Mouse (Mus musculus) lung, postnatal 0 days (tissue): ENCODE results near the gene Znrf3. TPM values are rescaled to one million over a fixed set of nuclear protein-coding genes. Genes with fewer than 3 reads are reported as not detected.
A peak's percentile ranks its signal among the peaks of the same experiment; 100 is the strongest.

Source experiments
- ATAC-seq: fragments of 200-750 bp; cut with Nextera tagmentation; 2 replicates; pipeline ENCODE4 v1.8.0; 2017; ENCODE audit warnings: moderate library complexity
- DNase-seq: peaks from one replicate; pipeline ENCODE4 v3.0.0-alpha.2; 2016; ENCODE audit warnings: low spot score
- H3K27ac ChIP-seq: fragments of 300-500 bp; sonication (generic); 2 replicates; pipeline ENCODE4 v1.5.1; 2014; ENCODE audit warnings: antibody characterized with exemption, mild to moderate bottlenecking, low read length, mixed read lengths
- H3K27me3 ChIP-seq: fragments of 300-500 bp; sonication (generic); replicated peaks from 2 replicates; pipeline ENCODE4 v1.6.1; 2014; ENCODE audit warnings: low read length, mixed read lengths; ENCODE audit not compliant: insufficient read depth
- H3K36me3 ChIP-seq: fragments of 300-500 bp; sonication (generic); 2 replicates; pipeline ENCODE4 v1.6.1; 2014; ENCODE audit warnings: low read length, mixed read lengths; ENCODE audit not compliant: insufficient read depth
- H3K4me1 ChIP-seq: fragments of 300-500 bp; sonication (generic); 2 replicates; pipeline ENCODE4 v1.6.1; 2014; ENCODE audit warnings: antibody characterized with exemption, low read depth, low read length, mixed read lengths; ENCODE audit not compliant: insufficient read depth
- H3K4me2 ChIP-seq: fragments of 300-500 bp; sonication (generic); replicated peaks from 2 replicates; pipeline ENCODE4 v1.6.1; 2014; ENCODE audit warnings: low read depth, mild to moderate bottlenecking, low read length, moderate library complexity, mixed read lengths
- H3K4me3 ChIP-seq: fragments of 300-500 bp; sonication (generic); 2 replicates; pipeline ENCODE4 v1.5.1; 2014; ENCODE audit warnings: low read depth, low read length
- H3K9ac ChIP-seq: fragments of 300-500 bp; sonication (generic); replicated peaks from 2 replicates; pipeline ENCODE4 v1.6.1; 2014; ENCODE audit warnings: low read depth, mild to moderate bottlenecking
- H3K9me3 ChIP-seq: fragments of 300-500 bp; sonication (generic); 2 replicates; pipeline ENCODE4 v1.6.1; 2016; ENCODE audit warnings: low read length, mixed read lengths
- CTCF ChIP-seq: IDR thresholded peaks from 2 replicates; pipeline ENCODE4 v1.5.1; 2016; ENCODE audit warnings: antibody characterized with exemption, mild to moderate bottlenecking
- EP300 ChIP-seq: IDR thresholded peaks from 2 replicates; pipeline ENCODE4 v1.6.1; 2016; ENCODE audit warnings: antibody characterized with exemption, mild to moderate bottlenecking, control low read depth
- WGBS: fragments of 180-500 bp; shearing (Covaris S2); extraction: QIAGEN DNeasy Blood & Tissue Kit; methylation state at CpG from one replicate; pipeline ENCODE4 v1.1.7; 2014; 5-methylcytosine and 5-hydroxymethylcytosine counted together
- polyA plus RNA-seq: library from polyadenylated mRNA; unstranded; fragments of >200 nt; fragmentation: Nextera tagmentation; extraction: Ambion mirVana; gene quantifications from 2 replicates; pipeline ENCODE4 v1.2.1, GENCODE M21; 2015

Gene Znrf3
- polyA plus RNA-seq, 1 experiment from 2014 or later: 16.3 TPM

DNA sequence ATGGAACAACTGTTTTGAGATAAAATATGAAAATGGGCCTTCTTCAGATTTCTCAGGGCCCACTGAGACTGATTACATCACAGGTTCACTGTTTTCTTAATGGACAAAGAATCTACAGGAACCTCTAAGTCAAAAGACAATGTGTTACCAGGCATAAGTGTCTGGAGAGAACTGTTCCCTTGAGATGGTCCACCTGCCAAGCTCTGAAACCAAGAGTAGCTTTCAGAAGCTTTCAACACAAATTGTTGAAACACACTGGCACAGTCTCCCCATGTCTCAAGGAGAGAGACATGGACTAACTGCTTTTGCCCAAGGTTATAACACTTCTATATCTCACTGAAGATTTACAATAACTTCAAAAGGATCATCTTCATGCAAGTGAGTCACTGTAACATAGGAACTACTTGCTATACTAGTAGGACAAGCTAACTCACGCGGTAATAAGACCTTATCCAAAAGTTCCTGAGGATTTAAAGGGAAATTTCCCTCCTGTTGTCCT is 89.3 kb downstream of the Znrf3 start:
- ATAC-seq: peak; percentile 50
- DNase-seq: peak; percentile 77
- Histone ChIP-seq H3K4me1 (no peaks in the 10 kb centered on the region), H3K27ac (no peak overlapping the region), H3K36me3 (no peaks in the 10 kb centered on the region), H3K4me2 (no peak overlapping the region), H3K9ac (no peak overlapping the region), H3K27me3 (no peaks in the 10 kb centered on the region), H3K9me3 (no peaks in the 10 kb centered on the region), H3K4me3 (no peak overlapping the region)
- TF ChIP-seq CTCF (no peak), EP300 (peak; percentile 50)
- 91% methylated on average over 2 of the region's 2 CpGs for WGBS

- no peaks in the 10 kb centered on the region for H3K27me3 ChIP-seq
- H3K36me3 ChIP-seq: no peaks in the 10 kb centered on the region
- no peak overlapping the region for H3K4me3 ChIP-seq
- TF ChIP-seq EP300 (no peak), CTCF (no peak)
- H3K4me1 ChIP-seq: no peaks in the 10 kb centered on the region
- no peaks in the 10 kb centered on the region for H3K9me3 ChIP-seq
- ATAC-seq (peak; percentile 86), DNase-seq (peak; percentile 87)
- H3K4me2 ChIP-seq: no peak overlapping the region
- H3K27ac ChIP-seq: no peak overlapping the region
- no peak overlapping the region for H3K9ac ChIP-seq
- 54% methylated on average over 1 of the region's 1 CpGs for WGBS
Observed at GRCm38 (mm10) chr11:5354753-5355152, 89.9 kb downstream of the Znrf3 start.

- Histone ChIP-seq H3K36me3 (no peaks in the 10 kb centered on the region), H3K4me1 (no peaks in the 10 kb centered on the region; the same call in 1 of the 2 replicates), H3K27me3 (no peaks in the 10 kb centered on the region), H3K4me2 (no peak overlapping the region), H3K4me3 (no peak overlapping the region), H3K9me3 (no peaks in the 10 kb centered on the region), H3K9ac (no peak overlapping the region), H3K27ac (no peak overlapping the region)
- ATAC-seq (peak; percentile 68), DNase-seq (peak; percentile 87)
- TF ChIP-seq CTCF: no peak
- TF ChIP-seq EP300: peak; percentile 93
Observed at GRCm38 (mm10) chr11:5353032-5353431, 91.6 kb downstream of the Znrf3 start.

DNA sequence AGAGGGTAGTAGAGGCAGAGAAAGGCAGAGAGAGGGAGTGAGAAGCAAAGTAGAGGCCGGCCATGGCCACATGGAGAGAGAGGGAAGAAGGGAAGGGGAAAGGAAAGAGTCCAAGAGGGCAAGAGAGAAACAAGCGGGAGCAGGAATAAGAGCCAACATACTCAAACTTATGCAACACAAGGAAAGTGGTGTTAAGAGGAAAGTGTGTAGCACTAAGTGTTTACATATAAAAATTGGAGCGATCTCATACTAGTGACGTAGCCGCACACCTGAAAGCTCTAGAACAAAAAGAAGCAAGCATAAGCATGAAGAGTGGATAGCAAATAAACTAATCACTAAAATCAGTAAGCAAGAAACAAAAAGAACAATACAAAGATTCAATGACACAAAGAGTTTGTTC is 95.2 kb downstream of the Znrf3 start:
- no peak overlapping the region for H3K9ac ChIP-seq
- no peak overlapping the region for H3K4me2 ChIP-seq
- no peak overlapping the region for H3K4me3 ChIP-seq
- peaks cover 13% of the 10 kb centered on the region; the same call in 1 of the 2 replicates for H3K4me1 ChIP-seq
- peak; percentile 79 for ATAC-seq
- no peak overlapping the region for H3K27ac ChIP-seq
- TF ChIP-seq CTCF (no peak), EP300 (peak; percentile 93)
- no peaks in the 10 kb centered on the region for H3K9me3 ChIP-seq
- H3K36me3 ChIP-seq: no peaks in the 10 kb centered on the region
- 60% methylated on average over 5 of the region's 5 CpGs for WGBS
- H3K27me3 ChIP-seq: no peaks in the 10 kb centered on the region
- peak; percentile 89 for DNase-seq

GRCm38 (mm10) chr11:5346845-5347640 is 97.6 kb downstream of the Znrf3 start:
- 22% methylated on average over 4 of the region's 4 CpGs for WGBS
- H3K4me1 ChIP-seq: peaks cover 13% of the 10 kb centered on the region; the same call in 1 of the 2 replicates
- H3K27ac ChIP-seq: peak overlapping the region; percentile 59
- no peaks in the 10 kb centered on the region for H3K36me3 ChIP-seq
- no peak overlapping the region for H3K4me3 ChIP-seq
- DNase-seq (peak; percentile 57), ATAC-seq (peak; percentile 54)
- H3K9me3 ChIP-seq: no peaks in the 10 kb centered on the region
- no peak overlapping the region for H3K9ac ChIP-seq
- TF ChIP-seq EP300 (no peak), CTCF (no peak)
- no peak overlapping the region for H3K4me2 ChIP-seq
- no peaks in the 10 kb centered on the region for H3K27me3 ChIP-seq

- H3K9me3 ChIP-seq: no peaks in the 10 kb centered on the region
- H3K36me3 ChIP-seq: no peaks in the 10 kb centered on the region
- WGBS: 58% methylated on average over 4 of the region's 4 CpGs
- peak; percentile 74 for ATAC-seq
- H3K4me3 ChIP-seq: no peak overlapping the region
- H3K9ac ChIP-seq: no peak overlapping the region
- DNase-seq: peak; percentile 63
- no peak for TF ChIP-seq EP300
- TF ChIP-seq CTCF: no peak
- H3K4me1 ChIP-seq: peaks cover 13% of the 10 kb centered on the region; the same call in 1 of the 2 replicates
- H3K4me2 ChIP-seq: no peak overlapping the region
- H3K27ac ChIP-seq: 0 out of 2 replicates have a peak overlapping the region, but pooled peaks have one; percentile 27
- no peaks in the 10 kb centered on the region for H3K27me3 ChIP-seq
Observed at GRCm38 (mm10) chr11:5343748-5344147, 100.9 kb downstream of the Znrf3 start.
